Mouse (Mus musculus): ENCODE data around the gene Apof. TPM values are rescaled to one million over a fixed set of nuclear protein-coding genes. Genes with fewer than 3 reads are reported as not detected.

Apof gene
- polyA plus RNA-seq, 1 experiment = not detected

DNA sequence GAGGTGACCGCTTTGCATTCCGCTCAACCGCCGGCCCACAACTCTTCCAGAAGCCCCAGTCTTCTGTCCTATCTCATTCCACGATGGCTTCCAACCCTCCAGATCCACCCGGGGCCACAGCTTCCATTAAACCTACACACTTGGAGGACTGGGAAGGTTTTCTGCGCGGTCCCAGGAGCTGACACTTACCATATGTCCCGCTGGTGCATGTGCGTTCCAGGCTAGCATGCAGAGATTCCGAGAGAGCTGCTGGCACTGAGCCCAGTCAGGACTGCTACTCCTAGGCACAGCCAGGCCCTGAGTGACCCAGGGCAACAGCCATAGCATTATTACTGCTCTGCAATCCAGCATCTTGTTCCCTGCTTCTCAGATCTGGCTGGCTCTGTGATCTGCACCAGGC lies 29.2 kb downstream of the Apof start:
- Histone ChIP-seq H3ac (ENCODE audit: control insufficient read depth, insufficient read length, low read depth) (no peak overlapping the region), H3K4me3 (ENCODE audit: insufficient read depth, poor library complexity, severe bottlenecking) (no peak overlapping the region)
- TF ChIP-seq MYOD1 (IDR thresholded peaks at IDR 0.05; ENCODE audit: control insufficient read depth, insufficient read length, low read depth) (no peak), MYOG (IDR thresholded peaks at IDR 0.05; ENCODE audit: control insufficient read depth, extremely low read depth, insufficient read length) (no peak), MAX (IDR thresholded peaks at IDR 0.05) (no peak), USF1 (IDR thresholded peaks at IDR 0.05; ENCODE audit: low read depth) (no peak), CTCF (IDR thresholded peaks at IDR 0.05; ENCODE audit: control insufficient read depth, insufficient read depth, insufficient read length) (no peak), FOSL1 (IDR thresholded peaks at IDR 0.05; ENCODE audit: insufficient read depth, low read length, poor library complexity, severe bottlenecking) (no peak), CEBPB (IDR thresholded peaks at IDR 0.05; ENCODE audit: low read depth) (no peak)

DNA sequence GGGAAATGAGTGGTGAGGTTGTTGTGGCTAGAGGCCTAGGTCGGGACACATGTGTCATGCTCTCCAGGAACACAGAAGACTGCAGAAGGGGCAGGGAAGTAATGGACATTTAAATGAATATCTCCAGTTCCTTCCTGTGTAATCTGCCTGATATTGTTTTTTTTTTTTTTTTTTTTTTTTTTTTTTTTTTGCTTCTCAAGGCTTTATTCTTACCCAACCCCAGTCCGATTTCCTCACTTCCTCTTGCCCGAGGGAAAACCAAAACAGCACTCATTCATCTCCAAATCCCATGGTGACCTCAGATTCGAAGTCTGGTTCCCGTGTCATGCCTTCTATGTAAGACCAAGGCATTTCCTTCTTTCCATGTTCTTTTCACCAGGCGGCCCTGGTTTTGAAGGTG lies 29.8 kb downstream of the Apof start:
- no peaks in the 10 kb centered on the region for H3K36me3 ChIP-seq (ENCODE audit: control insufficient read depth, insufficient read depth)
- H3K79me2 ChIP-seq (ENCODE audit: control insufficient read depth, insufficient read depth) = no peaks in the 10 kb centered on the region
- TF ChIP-seq MAX (IDR thresholded peaks at IDR 0.05) (no peak), FOSL1 (IDR thresholded peaks at IDR 0.05; ENCODE audit: insufficient read depth, low read length, poor library complexity, severe bottlenecking) (no peak), USF1 (IDR thresholded peaks at IDR 0.05; ENCODE audit: low read depth) (no peak), CEBPB (IDR thresholded peaks at IDR 0.05; ENCODE audit: low read depth) (no peak), MYOD1 (IDR thresholded peaks at IDR 0.05; ENCODE audit: control insufficient read depth, insufficient read length, low read depth) (no peak), MYOG (IDR thresholded peaks at IDR 0.05; ENCODE audit: control insufficient read depth, extremely low read depth, insufficient read length) (no peak), CTCF (IDR thresholded peaks at IDR 0.05; ENCODE audit: control insufficient read depth, insufficient read depth, insufficient read length) (no peak)
- H3ac ChIP-seq (ENCODE audit: control insufficient read depth, insufficient read length, low read depth) = no peak overlapping the region
- H3K4me3 ChIP-seq (ENCODE audit: insufficient read depth, poor library complexity, severe bottlenecking) = no peak overlapping the region
- H3K79me3 ChIP-seq (ENCODE audit: low read depth) = no peaks in the 10 kb centered on the region
- peaks cover 4% of the 10 kb centered on the region for H3K27me3 ChIP-seq (ENCODE audit: control insufficient read depth, insufficient read depth, insufficient read length)

More for the DNA sequence above, 29.2 kb downstream of the Apof start:
- H3K36me3 ChIP-seq (ENCODE audit: control insufficient read depth, insufficient read depth) = peaks cover under 1% of the 10 kb centered on the region
- no peaks in the 10 kb centered on the region for H3K79me2 ChIP-seq (ENCODE audit: control insufficient read depth, insufficient read depth)
- H3K79me3 ChIP-seq (ENCODE audit: low read depth) = no peaks in the 10 kb centered on the region
- peaks cover 4% of the 10 kb centered on the region for H3K27me3 ChIP-seq (ENCODE audit: control insufficient read depth, insufficient read depth, insufficient read length)

DNA sequence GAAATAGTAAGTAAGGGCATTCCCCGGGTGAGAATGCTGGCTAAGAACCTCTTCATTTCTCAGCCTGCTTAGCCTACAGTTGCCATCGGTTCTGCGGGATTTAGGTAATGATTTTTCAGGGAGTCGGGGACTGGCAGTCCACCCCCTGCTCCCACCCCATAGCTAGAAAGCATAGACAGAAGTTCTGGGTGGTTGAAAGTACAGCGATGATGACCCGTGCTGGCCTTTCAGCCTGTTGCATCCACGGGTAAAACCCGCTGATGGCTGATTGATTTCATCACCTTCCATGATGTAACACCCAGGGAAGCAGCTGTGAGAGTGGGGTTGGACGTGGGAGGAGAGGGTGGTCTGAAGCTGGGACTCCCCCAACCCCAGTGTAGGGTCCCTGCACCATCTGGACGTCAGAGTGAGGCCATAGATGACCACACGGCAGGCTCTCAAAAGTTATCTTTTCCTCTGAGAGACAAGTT lies 30.3 kb downstream of the Apof start, which contains the start of gene Il23a:
Gene Il23a (minus strand): TSS at position 51 of the 470 bp plus-strand sequence.
- TF ChIP-seq MYOG (IDR thresholded peaks at IDR 0.05; ENCODE audit: control insufficient read depth, extremely low read depth, insufficient read length) (no peak), CTCF (IDR thresholded peaks at IDR 0.05; ENCODE audit: control insufficient read depth, insufficient read depth, insufficient read length) (no peak), MYOD1 (IDR thresholded peaks at IDR 0.05; ENCODE audit: control insufficient read depth, insufficient read length, low read depth) (no peak), MAX (IDR thresholded peaks at IDR 0.05) (no peak), FOSL1 (IDR thresholded peaks at IDR 0.05; ENCODE audit: insufficient read depth, low read length, poor library complexity, severe bottlenecking) (no peak), CEBPB (IDR thresholded peaks at IDR 0.05; ENCODE audit: low read depth) (no peak), USF1 (IDR thresholded peaks at IDR 0.05; ENCODE audit: low read depth) (no peak)
- Histone ChIP-seq H3K4me3 (ENCODE audit: insufficient read depth, poor library complexity, severe bottlenecking) (no peak within 1 kb of the TSS), H3K79me2 (ENCODE audit: control insufficient read depth, insufficient read depth) (peaks cover 4% of the 10 kb centered on the region), H3K36me3 (ENCODE audit: control insufficient read depth, insufficient read depth) (no peaks in the 10 kb centered on the region), H3K27me3 (ENCODE audit: control insufficient read depth, insufficient read depth, insufficient read length) (peaks cover 4% of the 10 kb centered on the region), H3ac (ENCODE audit: control insufficient read depth, insufficient read length, low read depth) (no peak within 1 kb of the TSS), H3K79me3 (ENCODE audit: low read depth) (no peaks in the 10 kb centered on the region)

DNA sequence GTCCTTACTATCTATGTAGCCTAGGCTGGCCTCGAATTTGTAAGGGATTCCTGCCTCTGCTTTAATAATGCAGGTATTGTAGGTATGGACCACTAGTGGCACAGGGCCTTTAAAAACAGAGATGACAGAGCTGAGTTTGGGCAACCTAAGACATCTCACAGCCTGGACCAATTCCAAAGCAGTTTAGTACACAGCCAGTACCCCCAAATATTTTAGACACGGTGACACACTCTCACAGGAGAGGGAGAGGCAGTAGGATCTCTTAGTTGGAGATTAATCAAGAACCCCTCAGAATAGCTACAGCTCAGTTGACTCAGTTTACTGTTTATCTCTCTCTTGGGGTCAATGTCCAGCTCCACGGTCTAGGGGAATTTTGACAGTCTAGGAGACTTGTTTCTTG lies 33.9 kb downstream of the Apof start:
- Histone ChIP-seq H3ac (ENCODE audit: control insufficient read depth, insufficient read length, low read depth) (peak overlapping the region; percentile 76), H3K36me3 (ENCODE audit: control insufficient read depth, insufficient read depth) (no peaks in the 10 kb centered on the region), H3K79me3 (ENCODE audit: low read depth) (peaks cover 5% of the 10 kb centered on the region), H3K27me3 (ENCODE audit: control insufficient read depth, insufficient read depth, insufficient read length) (peaks cover 2% of the 10 kb centered on the region), H3K79me2 (ENCODE audit: control insufficient read depth, insufficient read depth) (peaks cover 15% of the 10 kb centered on the region), H3K4me3 (ENCODE audit: insufficient read depth, poor library complexity, severe bottlenecking) (peak overlapping the region; percentile 56)
- TF ChIP-seq MAX (IDR thresholded peaks at IDR 0.05) (no peak), MYOG (IDR thresholded peaks at IDR 0.05; ENCODE audit: control insufficient read depth, extremely low read depth, insufficient read length) (no peak), FOSL1 (IDR thresholded peaks at IDR 0.05; ENCODE audit: insufficient read depth, low read length, poor library complexity, severe bottlenecking) (no peak)

DNA sequence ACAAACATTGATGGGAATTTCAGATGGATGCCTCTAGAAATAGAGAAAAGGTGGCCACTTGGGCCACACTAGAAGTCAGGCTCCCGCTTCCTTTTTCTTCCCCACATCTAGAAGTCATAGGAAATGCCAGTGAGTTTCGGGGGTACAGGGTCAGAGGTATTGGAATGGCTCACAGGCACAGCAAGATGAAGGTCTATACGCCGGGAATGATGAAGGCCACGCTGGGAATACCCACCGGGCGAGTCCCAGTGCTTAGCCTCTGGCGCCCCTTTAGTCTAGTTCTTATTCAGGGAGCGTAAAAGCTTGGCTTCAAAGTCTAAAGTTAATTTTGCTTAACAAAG lies 34.3 kb downstream of the Apof start:
- Histone ChIP-seq H3K79me3 (ENCODE audit: low read depth) (peaks cover 5% of the 10 kb centered on the region), H3K4me3 (ENCODE audit: insufficient read depth, poor library complexity, severe bottlenecking) (peak overlapping the region; percentile 56), H3K36me3 (ENCODE audit: control insufficient read depth, insufficient read depth) (no peaks in the 10 kb centered on the region), H3ac (ENCODE audit: control insufficient read depth, insufficient read length, low read depth) (peak overlapping the region; percentile 76), H3K79me2 (ENCODE audit: control insufficient read depth, insufficient read depth) (peaks cover 15% of the 10 kb centered on the region), H3K27me3 (ENCODE audit: control insufficient read depth, insufficient read depth, insufficient read length) (no peaks in the 10 kb centered on the region)
- TF ChIP-seq MYOG (IDR thresholded peaks at IDR 0.05; ENCODE audit: control insufficient read depth, extremely low read depth, insufficient read length) (no peak), FOSL1 (IDR thresholded peaks at IDR 0.05; ENCODE audit: insufficient read depth, low read length, poor library complexity, severe bottlenecking) (no peak), CEBPB (IDR thresholded peaks at IDR 0.05; ENCODE audit: low read depth) (no peak), USF1 (IDR thresholded peaks at IDR 0.05; ENCODE audit: low read depth) (no peak), CTCF (IDR thresholded peaks at IDR 0.05; ENCODE audit: control insufficient read depth, insufficient read depth, insufficient read length) (no peak), MYOD1 (IDR thresholded peaks at IDR 0.05; ENCODE audit: control insufficient read depth, insufficient read length, low read depth) (no peak), MAX (IDR thresholded peaks at IDR 0.05) (no peak)
